Mouse (Mus musculus): ENCODE results near the gene Cela3b. TPM values are rescaled to one million over a fixed set of nuclear protein-coding genes. Genes with fewer than 3 reads are reported as not detected.

The Cela3b gene
- polyA plus RNA-seq (2012; rRNA removed): not detected in 2 replicates

DNA sequence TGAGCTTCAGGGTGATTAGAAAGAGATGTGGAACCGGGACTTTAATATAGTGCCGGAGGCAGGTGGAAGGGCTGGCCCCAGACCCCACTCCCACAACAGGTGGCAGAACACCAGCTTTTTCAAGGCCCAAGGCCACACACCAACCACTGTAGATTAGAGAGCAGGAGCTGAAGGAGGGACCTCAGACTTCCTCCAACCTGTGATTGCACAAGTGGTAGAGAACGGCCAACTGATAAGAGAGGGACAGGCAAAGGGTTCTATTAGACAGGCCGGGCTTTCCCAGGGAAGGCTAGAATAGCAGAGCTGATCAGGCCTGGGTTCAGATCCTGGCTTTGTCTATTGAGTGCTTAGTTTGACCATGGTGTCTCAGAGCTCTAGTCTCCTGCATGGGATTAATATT lies at the start of gene Cela3b:
TSS of gene Cela3b (minus strand) at position 39 of the 400 bp plus-strand sequence.
- TF ChIP-seq POLR2A (IDR thresholded peaks at IDR 0.05; ENCODE audit: extremely low read depth, insufficient read depth, low read length) (no peak), CTCF (IDR thresholded peaks at IDR 0.05; ENCODE audit: extremely low read depth, insufficient read depth, low read length) (no peak)
- Histone ChIP-seq H3K4me3 (ENCODE audit: insufficient read depth, low read length) (no peak within 1 kb of the TSS), H3K27ac (ENCODE audit: insufficient read depth, low read length) (no peak within 1 kb of the TSS), H3K4me1 (ENCODE audit: control insufficient read depth, insufficient read depth, low read length) (no peaks in the 10 kb centered on the region)

DNA sequence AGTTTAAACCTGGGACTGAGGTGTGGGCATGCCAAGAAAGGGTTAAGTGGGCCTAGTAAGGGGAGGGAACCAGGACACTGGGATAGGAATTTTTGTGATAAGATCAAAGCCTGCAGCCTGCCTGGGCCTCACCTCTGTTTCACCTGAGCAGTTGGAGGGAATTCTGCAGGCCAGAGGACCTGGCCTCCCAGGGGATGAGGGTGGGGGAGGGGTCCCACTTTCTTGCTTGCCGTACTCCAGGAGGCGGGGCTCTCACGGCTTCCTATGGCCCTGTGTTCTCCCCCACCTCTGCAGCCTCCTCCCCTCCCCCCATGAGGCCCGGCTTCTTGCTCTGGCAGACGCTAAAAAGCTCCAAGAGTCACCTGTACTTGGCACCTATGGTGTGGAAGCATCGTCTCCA lies 49.4 kb upstream of the Cela3b start:
- Histone ChIP-seq H3K27ac (ENCODE audit: insufficient read depth, low read length) (no peak overlapping the region), H3K4me3 (ENCODE audit: insufficient read depth, low read length) (no peak overlapping the region), H3K4me1 (ENCODE audit: control insufficient read depth, insufficient read depth, low read length) (no peaks in the 10 kb centered on the region)
- no peak for TF ChIP-seq CTCF (IDR thresholded peaks at IDR 0.05; ENCODE audit: extremely low read depth, insufficient read depth, low read length)
- no peak for TF ChIP-seq POLR2A (IDR thresholded peaks at IDR 0.05; ENCODE audit: extremely low read depth, insufficient read depth, low read length)

DNA sequence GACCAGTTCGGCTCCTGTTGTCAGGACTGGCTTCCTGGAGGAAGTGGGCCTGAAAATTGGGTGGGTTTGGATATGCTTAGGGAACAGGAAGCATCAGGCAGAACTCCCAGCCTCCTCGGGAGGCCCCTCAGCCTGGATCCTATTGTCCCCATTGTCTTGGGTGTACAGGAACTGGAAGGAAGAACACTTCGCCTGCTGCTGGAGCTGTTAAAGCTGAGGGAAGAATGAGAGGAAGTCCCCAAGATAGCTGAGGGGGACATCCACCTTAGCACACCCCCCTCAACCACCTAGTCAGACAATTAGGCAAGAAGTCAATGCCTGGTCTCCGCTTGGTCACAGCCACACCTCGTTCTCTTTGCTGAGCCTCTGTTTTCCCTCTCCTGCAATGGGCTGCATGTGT lies 48.0 kb upstream of the Cela3b start:
- Histone ChIP-seq H3K4me1 (ENCODE audit: control insufficient read depth, insufficient read depth, low read length) (no peaks in the 10 kb centered on the region), H3K4me3 (ENCODE audit: insufficient read depth, low read length) (no peak overlapping the region), H3K27ac (ENCODE audit: insufficient read depth, low read length) (no peak overlapping the region)
- no peak for TF ChIP-seq CTCF (IDR thresholded peaks at IDR 0.05; ENCODE audit: extremely low read depth, insufficient read depth, low read length)
- no peak for TF ChIP-seq POLR2A (IDR thresholded peaks at IDR 0.05; ENCODE audit: extremely low read depth, insufficient read depth, low read length)

DNA sequence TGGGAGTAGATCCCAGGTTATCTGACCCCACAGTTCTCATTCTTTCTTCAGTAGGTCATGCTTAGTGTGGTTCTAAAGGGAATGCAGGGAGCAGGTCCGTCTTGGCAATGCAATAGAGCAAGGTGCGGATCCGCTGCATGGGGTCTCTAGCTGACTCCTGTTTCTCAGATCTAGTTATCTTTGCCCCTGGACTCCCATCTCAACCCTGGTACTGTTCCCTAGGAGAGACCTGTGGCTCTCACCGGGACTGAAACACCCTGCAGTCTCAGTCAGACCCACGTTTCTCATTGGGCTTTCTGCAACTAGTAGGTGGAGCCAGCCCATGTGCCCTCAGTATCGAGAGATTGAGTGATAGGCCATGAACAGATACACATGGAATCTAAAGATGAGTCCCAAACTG lies 47.3 kb upstream of the Cela3b start:
- H3K4me3 ChIP-seq (ENCODE audit: insufficient read depth, low read length): no peak overlapping the region
- no peak overlapping the region for H3K27ac ChIP-seq (ENCODE audit: insufficient read depth, low read length)
- no peak for TF ChIP-seq POLR2A (IDR thresholded peaks at IDR 0.05; ENCODE audit: extremely low read depth, insufficient read depth, low read length)
- TF ChIP-seq CTCF (IDR thresholded peaks at IDR 0.05; ENCODE audit: extremely low read depth, insufficient read depth, low read length): no peak
- no peaks in the 10 kb centered on the region for H3K4me1 ChIP-seq (ENCODE audit: control insufficient read depth, insufficient read depth, low read length)

DNA sequence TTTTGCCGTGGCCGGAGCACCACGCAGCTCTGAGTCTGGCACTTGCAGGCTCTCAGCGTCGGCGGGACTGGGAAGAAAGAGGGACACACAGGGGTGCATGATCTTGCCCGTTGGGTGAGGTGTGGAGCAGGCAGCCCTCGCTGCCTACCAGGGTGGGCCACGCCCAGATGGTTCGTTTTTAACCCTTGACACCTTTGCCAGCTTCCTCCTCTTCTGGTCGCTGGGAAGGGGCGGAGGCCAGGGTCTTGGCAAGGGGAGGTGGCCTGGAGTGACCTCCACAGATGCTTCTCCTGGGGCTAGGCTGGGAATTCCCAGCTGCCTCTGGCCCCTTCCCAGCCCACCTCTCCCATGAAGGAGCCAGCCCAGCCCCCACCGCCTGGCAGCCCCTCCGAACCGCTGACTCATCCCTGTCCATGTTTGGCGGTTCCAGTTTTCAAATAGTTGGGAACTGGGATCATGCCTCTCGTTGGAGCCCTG lies 46.5 kb upstream of the Cela3b start:
- Histone ChIP-seq H3K4me3 (ENCODE audit: insufficient read depth, low read length) (no peak overlapping the region), H3K27ac (ENCODE audit: insufficient read depth, low read length) (no peak overlapping the region), H3K4me1 (ENCODE audit: control insufficient read depth, insufficient read depth, low read length) (no peaks in the 10 kb centered on the region)
- no peak for TF ChIP-seq CTCF (IDR thresholded peaks at IDR 0.05; ENCODE audit: extremely low read depth, insufficient read depth, low read length)
- no peak for TF ChIP-seq POLR2A (IDR thresholded peaks at IDR 0.05; ENCODE audit: extremely low read depth, insufficient read depth, low read length)

DNA sequence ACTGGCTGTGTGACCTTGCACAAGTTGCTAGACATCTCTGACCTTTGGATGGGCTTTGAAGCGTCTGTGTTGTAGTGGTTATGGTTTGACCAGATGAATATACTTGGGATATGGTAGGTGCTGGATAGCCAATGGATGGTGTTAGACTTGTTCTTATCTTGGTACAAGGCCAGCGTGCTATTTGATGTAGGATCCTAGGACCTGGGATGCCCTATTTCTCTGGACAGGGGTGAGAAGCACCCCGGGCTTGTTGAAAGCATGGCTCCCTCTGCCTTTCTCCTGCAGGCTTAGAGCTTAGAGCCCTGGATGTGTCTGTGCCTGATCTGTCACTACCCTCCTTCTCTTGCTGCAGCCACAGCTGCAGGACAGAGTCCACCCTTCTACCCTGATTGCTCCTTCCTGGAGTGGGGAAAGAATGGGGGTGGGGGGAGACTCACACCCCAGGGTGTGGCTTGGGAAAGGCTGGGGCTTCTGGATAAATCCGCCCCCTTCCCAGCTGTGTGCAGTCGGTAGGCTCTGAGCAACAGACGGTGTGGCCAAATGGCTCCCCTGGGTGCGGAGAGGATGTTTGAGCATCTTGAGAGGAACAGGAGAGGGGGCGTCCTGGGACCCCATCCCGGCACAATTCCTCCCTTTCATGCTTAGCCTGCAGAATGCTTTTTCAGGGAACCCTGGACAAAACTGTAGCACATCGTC lies 45.9 kb upstream of the Cela3b start:
- Histone ChIP-seq H3K27ac (ENCODE audit: insufficient read depth, low read length) (no peak overlapping the region), H3K4me3 (ENCODE audit: insufficient read depth, low read length) (no peak overlapping the region), H3K4me1 (ENCODE audit: control insufficient read depth, insufficient read depth, low read length) (no peaks in the 10 kb centered on the region)
- no peak for TF ChIP-seq CTCF (IDR thresholded peaks at IDR 0.05; ENCODE audit: extremely low read depth, insufficient read depth, low read length)
- no peak for TF ChIP-seq POLR2A (IDR thresholded peaks at IDR 0.05; ENCODE audit: extremely low read depth, insufficient read depth, low read length)

DNA sequence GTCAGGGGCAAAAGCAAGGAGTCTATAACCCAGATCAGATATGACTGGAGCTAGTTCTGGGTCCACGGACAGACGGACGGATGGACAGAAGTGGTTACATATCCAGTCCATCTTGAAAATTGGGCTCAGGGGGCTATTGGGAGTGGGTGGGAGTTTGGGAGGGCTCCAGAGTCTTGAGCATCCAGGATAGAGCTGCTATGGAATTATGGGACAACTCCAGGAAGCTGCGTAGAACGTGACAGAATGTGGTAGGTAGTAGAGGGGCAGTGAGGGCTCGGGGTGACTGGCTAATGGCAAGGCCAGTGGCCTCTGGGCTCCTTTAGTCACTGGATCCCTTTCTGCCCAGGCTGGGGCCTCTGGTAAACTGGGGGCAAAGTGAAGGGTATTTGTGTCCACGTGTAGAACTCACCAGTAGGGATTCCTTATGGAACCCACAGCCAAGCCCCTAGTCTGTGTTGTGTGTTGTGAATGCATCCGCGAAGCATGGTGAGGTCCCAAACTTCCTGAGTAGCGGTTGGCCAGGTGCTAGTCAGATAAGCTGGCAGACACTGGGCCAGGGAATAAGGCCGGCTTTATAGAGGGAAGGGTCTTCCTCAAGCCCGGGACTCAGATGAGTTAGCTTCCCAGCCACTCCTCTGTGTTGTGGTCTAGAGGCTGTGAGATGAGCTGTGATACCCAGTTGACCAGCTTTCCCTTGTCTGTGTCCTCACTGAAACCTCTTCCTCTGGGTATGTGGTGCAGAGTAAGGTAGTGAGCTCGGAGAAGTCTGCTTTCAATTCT lies 45.1 kb upstream of the Cela3b start:
- no peak for TF ChIP-seq POLR2A (IDR thresholded peaks at IDR 0.05; ENCODE audit: extremely low read depth, insufficient read depth, low read length)
- no peak for TF ChIP-seq CTCF (IDR thresholded peaks at IDR 0.05; ENCODE audit: extremely low read depth, insufficient read depth, low read length)
- no peaks in the 10 kb centered on the region for H3K4me1 ChIP-seq (ENCODE audit: control insufficient read depth, insufficient read depth, low read length)
- no peak overlapping the region for H3K4me3 ChIP-seq (ENCODE audit: insufficient read depth, low read length)
- H3K27ac ChIP-seq (ENCODE audit: insufficient read depth, low read length): no peak overlapping the region

DNA sequence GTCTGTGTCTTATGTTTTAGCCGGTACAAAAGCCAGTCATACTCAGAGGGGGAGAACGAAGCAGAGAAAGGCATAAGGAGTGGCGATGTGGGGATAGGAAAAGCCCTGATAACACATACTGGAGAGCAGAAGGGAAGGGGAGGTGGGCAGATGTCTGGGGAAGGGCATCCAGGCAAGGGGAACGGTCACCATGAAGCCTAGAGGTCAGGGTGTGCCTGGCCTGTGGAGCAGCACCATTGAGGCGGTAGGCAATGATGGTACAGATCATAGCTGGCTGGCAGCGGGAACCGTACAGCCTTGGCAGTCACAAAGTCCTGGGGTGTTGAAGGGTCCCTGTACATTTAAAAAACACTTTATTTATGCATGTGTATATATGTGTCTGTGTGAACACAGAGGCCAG lies 44.4 kb upstream of the Cela3b start:
- Histone ChIP-seq H3K27ac (ENCODE audit: insufficient read depth, low read length) (no peak overlapping the region), H3K4me1 (ENCODE audit: control insufficient read depth, insufficient read depth, low read length) (no peaks in the 10 kb centered on the region), H3K4me3 (ENCODE audit: insufficient read depth, low read length) (no peak overlapping the region)
- TF ChIP-seq CTCF (IDR thresholded peaks at IDR 0.05; ENCODE audit: extremely low read depth, insufficient read depth, low read length) (no peak), POLR2A (IDR thresholded peaks at IDR 0.05; ENCODE audit: extremely low read depth, insufficient read depth, low read length) (no peak)

DNA sequence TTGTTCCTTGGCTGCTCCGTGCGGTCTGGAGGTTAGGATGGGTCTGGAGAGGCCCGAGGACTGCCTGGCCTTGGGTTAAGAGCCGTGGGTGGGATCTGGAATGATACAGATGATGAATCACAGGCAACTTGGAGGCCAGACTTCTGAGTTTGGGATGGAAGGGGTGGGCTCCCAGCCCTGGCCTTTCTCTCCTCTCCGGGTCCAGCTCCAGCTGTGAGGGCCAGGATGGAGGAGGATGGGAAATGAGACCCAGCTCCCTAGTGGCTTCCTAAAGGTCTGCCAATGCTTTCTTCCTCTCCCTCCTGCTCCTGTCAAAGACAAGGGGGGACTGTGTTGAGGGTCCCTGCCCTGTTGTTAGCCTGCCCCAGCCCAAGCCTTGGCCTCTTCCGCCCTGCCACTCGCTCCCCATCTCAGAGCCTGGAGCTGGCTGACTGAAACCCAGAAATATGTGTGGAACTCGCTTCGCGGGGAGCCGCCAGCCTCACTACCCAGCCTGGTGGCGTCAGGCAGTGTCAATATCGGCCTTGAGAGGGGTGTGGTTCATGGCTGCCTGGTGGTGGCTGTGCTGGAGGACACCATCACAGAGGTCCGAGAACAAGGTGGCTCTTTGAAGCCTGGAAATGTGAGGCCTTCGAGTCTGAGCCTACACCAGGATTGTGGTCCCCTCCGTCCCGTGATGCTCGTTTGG lies 43.5 kb upstream of the Cela3b start:
- H3K27ac ChIP-seq (ENCODE audit: insufficient read depth, low read length): no peak overlapping the region
- TF ChIP-seq CTCF (IDR thresholded peaks at IDR 0.05; ENCODE audit: extremely low read depth, insufficient read depth, low read length) (no peak), POLR2A (IDR thresholded peaks at IDR 0.05; ENCODE audit: extremely low read depth, insufficient read depth, low read length) (no peak)
- no peaks in the 10 kb centered on the region for H3K4me1 ChIP-seq (ENCODE audit: control insufficient read depth, insufficient read depth, low read length)
- H3K4me3 ChIP-seq (ENCODE audit: insufficient read depth, low read length): no peak overlapping the region

Data from cortical plate, adult 2 months (tissue).